Mouse (Mus musculus) neural tube, embryonic 12.5 days (tissue): Measurements from ENCODE around the gene Zfp182. TPM values are rescaled to one million over a fixed set of nuclear protein-coding genes. Genes with fewer than 3 reads are reported as not detected.

Experiments used
- ATAC-seq: fragments of 200-750 bp; cut with Nextera tagmentation; 2 replicates; pipeline ENCODE4 v1.8.0; 2017; ENCODE audit warnings: low read depth, mild to moderate bottlenecking, moderate TSS enrichment, moderate library complexity; ENCODE audit not compliant: low FRiP score
- H3K27ac ChIP-seq: fragments of 300-500 bp; sonication (generic); 2 replicates; pipeline ENCODE4 v1.5.1; 2016
- H3K27me3 ChIP-seq: fragments of 300-500 bp; sonication (generic); replicated peaks from 2 replicates; pipeline ENCODE4 v1.6.1; 2016; ENCODE audit warnings: mild to moderate bottlenecking
- H3K36me3 ChIP-seq: fragments of 300-500 bp; sonication (generic); 2 replicates; pipeline ENCODE4 v1.6.1; 2016; ENCODE audit warnings: mild to moderate bottlenecking
- H3K4me1 ChIP-seq: fragments of 300-500 bp; sonication (generic); 2 replicates; pipeline ENCODE4 v1.6.1; 2016
- H3K4me2 ChIP-seq: fragments of 300-500 bp; sonication (generic); replicated peaks from 2 replicates; pipeline ENCODE4 v1.6.1; 2016; ENCODE audit warnings: mild to moderate bottlenecking
- H3K4me3 ChIP-seq: fragments of 300-500 bp; sonication (generic); 2 replicates; pipeline ENCODE4 v1.5.1; 2016
- H3K9ac ChIP-seq: fragments of 300-500 bp; sonication (generic); 2 replicates; pipeline ENCODE4 v1.6.1; 2016; ENCODE audit warnings: mild to moderate bottlenecking
- H3K9me3 ChIP-seq: fragments of 300-500 bp; sonication (generic); 2 replicates; pipeline ENCODE4 v1.6.1; 2016; ENCODE audit warnings: mild to moderate bottlenecking
- WGBS: fragments of 180-500 bp; shearing (Covaris S2); methylation state at CpG from one replicate; pipeline ENCODE4 v1.1.7; 2016; 5-methylcytosine and 5-hydroxymethylcytosine counted together
- polyA plus RNA-seq: library from polyadenylated mRNA; unstranded; fragments of >200 nt; fragmentation: Nextera tagmentation; extraction: Ambion mirVana; gene quantifications from 2 replicates; pipeline ENCODE4 v1.2.1, GENCODE M21; 2016

The Zfp182 gene
- 7.4 and 8.2 TPM in 2 replicates for polyA plus RNA-seq

GRCm38 (mm10) chrX:21061866-21062543 lies at the start of gene Zfp182:
Gene Zfp182 (minus strand): TSS chrX:21062316.
- Histone ChIP-seq H3K4me3 (peak within 1 kb of the TSS; percentile 45), H3K36me3 (no peaks in the 10 kb centered on the region), H3K9ac (peak within 1 kb of the TSS; percentile 38; the same call in 1 of the 2 replicates), H3K9me3 (no peaks in the 10 kb centered on the region), H3K27me3 (no peaks in the 10 kb centered on the region), H3K4me1 (no peaks in the 10 kb centered on the region), H3K27ac (no peak within 1 kb of the TSS), H3K4me2 (peak within 1 kb of the TSS; percentile 56)
- 20% methylated on average over 25 of the region's 25 CpGs for WGBS
- peak; percentile 96 for ATAC-seq

- no peaks in the 10 kb centered on the region for H3K36me3 ChIP-seq
- 49% methylated on average over 7 of the region's 7 CpGs for whole genome bisulfite sequencing
- H3K9ac ChIP-seq = no peak overlapping the region
- H3K27me3 ChIP-seq = no peaks in the 10 kb centered on the region
- ATAC-seq = peak; percentile 42
- no peak overlapping the region for H3K27ac ChIP-seq
- no peaks in the 10 kb centered on the region for H3K9me3 ChIP-seq
- peak overlapping the region; percentile 52 for H3K4me2 ChIP-seq
- peak overlapping the region; percentile 34; the same call in 1 of the 2 replicates for H3K4me3 ChIP-seq
- no peaks in the 10 kb centered on the region for H3K4me1 ChIP-seq
These were observed 27.7 kb upstream of the Zfp182 start for GRCm38 (mm10) chrX:21089867-21090239.

- Histone ChIP-seq H3K9me3 (no peaks in the 10 kb centered on the region), H3K4me3 (peak within 1 kb of the TSS; percentile 34), H3K4me2 (peak within 1 kb of the TSS; percentile 52), H3K4me1 (no peaks in the 10 kb centered on the region), H3K27ac (peak within 1 kb of the TSS; percentile 37; the same call in 1 of the 2 replicates), H3K27me3 (no peaks in the 10 kb centered on the region), H3K36me3 (no peaks in the 10 kb centered on the region), H3K9ac (peak within 1 kb of the TSS; percentile 6; the same call in 1 of the 2 replicates)
- peak; percentile 94 for ATAC-seq
- WGBS = 19% methylated on average over 27 of the region's 27 CpGs
These were observed 27.1 kb upstream of the Zfp182 start, which contains the start of gene Zfp300 for GRCm38 (mm10) chrX:21088983-21089866. Gene Zfp300 (minus strand): TSS chrX:21089527.

- 33% methylated on average over 6 of the region's 6 CpGs for WGBS
- Histone ChIP-seq H3K4me2 (peak overlapping the region; percentile 52), H3K9ac (peak overlapping the region; percentile 6; the same call in 1 of the 2 replicates), H3K9me3 (no peaks in the 10 kb centered on the region), H3K36me3 (0 out of 2 replicates have a peak, but pooled peaks cover 2% of the 10 kb centered on the region), H3K27me3 (no peaks in the 10 kb centered on the region), H3K27ac (no peak overlapping the region), H3K4me1 (no peaks in the 10 kb centered on the region), H3K4me3 (peak overlapping the region; percentile 34)
- peak; percentile 43; the same call in 1 of the 2 replicates for ATAC-seq
These were observed 26.5 kb upstream of the Zfp182 start for GRCm38 (mm10) chrX:21088645-21088982.

- Histone ChIP-seq H3K36me3 (no peaks in the 10 kb centered on the region), H3K4me2 (no peak within 1 kb of the TSS), H3K27ac (no peak within 1 kb of the TSS), H3K4me3 (no peak within 1 kb of the TSS), H3K9ac (no peak within 1 kb of the TSS), H3K9me3 (no peaks in the 10 kb centered on the region), H3K27me3 (no peaks in the 10 kb centered on the region), H3K4me1 (no peaks in the 10 kb centered on the region)
- no peak for ATAC-seq
These were observed 6.0 kb upstream of the Zfp182 start, which contains the start of gene Spaca5 for GRCm38 (mm10) chrX:21068106-21068505. Gene Spaca5 (plus strand): TSS chrX:21068406.

GRCm38 (mm10) chrX:21062544-21062890 lies 401 bp upstream of the Zfp182 start:
- ATAC-seq = peak; percentile 31
- Histone ChIP-seq H3K36me3 (no peaks in the 10 kb centered on the region), H3K4me1 (no peaks in the 10 kb centered on the region), H3K27me3 (no peaks in the 10 kb centered on the region), H3K4me3 (peak overlapping the region; percentile 45; the same call in 1 of the 2 replicates), H3K27ac (no peak overlapping the region), H3K9ac (no peak overlapping the region), H3K9me3 (no peaks in the 10 kb centered on the region), H3K4me2 (peak overlapping the region; percentile 43)
- 64% methylated on average over 3 of the region's 3 CpGs for WGBS

- H3K27me3 ChIP-seq = no peaks in the 10 kb centered on the region
- peak; percentile 70 for ATAC-seq
- no peaks in the 10 kb centered on the region for H3K4me1 ChIP-seq
- no peaks in the 10 kb centered on the region for H3K36me3 ChIP-seq
- H3K4me2 ChIP-seq = peak overlapping the region; percentile 56
- no peak overlapping the region for H3K27ac ChIP-seq
- peak overlapping the region; percentile 38; the same call in 1 of the 2 replicates for H3K9ac ChIP-seq
- H3K4me3 ChIP-seq = peak overlapping the region; percentile 45
- 31% methylated on average over 9 of the region's 9 CpGs for WGBS
- H3K9me3 ChIP-seq = no peaks in the 10 kb centered on the region
These were observed 656 bp downstream of the Zfp182 start for GRCm38 (mm10) chrX:21061460-21061859.

GRCm38 (mm10) chrX:20980901-20981300 lies 81.2 kb downstream of the Zfp182 start:
- Histone ChIP-seq H3K36me3 (peaks cover 3% of the 10 kb centered on the region; the same call in 1 of the 2 replicates), H3K4me1 (no peaks in the 10 kb centered on the region), H3K9ac (no peak overlapping the region), H3K4me3 (no peak overlapping the region), H3K9me3 (no peaks in the 10 kb centered on the region), H3K27me3 (no peaks in the 10 kb centered on the region), H3K4me2 (no peak overlapping the region), H3K27ac (no peak overlapping the region)
- ATAC-seq = no peak
- 85% methylated on average over 1 of the region's 1 CpGs for WGBS

Other genes starting within 250 kb of the Zfp182 start
- gene Timp1, start 192.2 kb downstream of the Zfp182 start, polyA plus RNA-seq = 6.1 and 7.8 TPM in 2 replicates
- gene Syn1, start 141.3 kb downstream of the Zfp182 start, polyA plus RNA-seq = 22.7 and 34.1 TPM in 2 replicates
- 3.3 and 5.8 TPM in 2 replicates for gene Cfp, start 130.8 kb downstream of the Zfp182 start, polyA plus RNA-seq
- gene Elk1, start 111.7 kb downstream of the Zfp182 start, polyA plus RNA-seq = 15.0 and 15.9 TPM in 2 replicates
- gene Uxt, start 100.3 kb downstream of the Zfp182 start, polyA plus RNA-seq = 54.2 and 58.4 TPM in 2 replicates
- gene Spaca5, start 6.1 kb upstream of the Zfp182 start, polyA plus RNA-seq = not detected in 2 replicates
- gene Zfp300, start 27.2 kb upstream of the Zfp182 start, polyA plus RNA-seq = 2.8 and 3.1 TPM in 2 replicates
- gene Ssxa1, start 53.5 kb upstream of the Zfp182 start, polyA plus RNA-seq = not detected in 2 replicates
- gene Gm21876, start 113.3 kb upstream of the Zfp182 start, polyA plus RNA-seq = not detected in 2 replicates